Mouse (Mus musculus): ENCODE data around the gene Cat.

DNA sequence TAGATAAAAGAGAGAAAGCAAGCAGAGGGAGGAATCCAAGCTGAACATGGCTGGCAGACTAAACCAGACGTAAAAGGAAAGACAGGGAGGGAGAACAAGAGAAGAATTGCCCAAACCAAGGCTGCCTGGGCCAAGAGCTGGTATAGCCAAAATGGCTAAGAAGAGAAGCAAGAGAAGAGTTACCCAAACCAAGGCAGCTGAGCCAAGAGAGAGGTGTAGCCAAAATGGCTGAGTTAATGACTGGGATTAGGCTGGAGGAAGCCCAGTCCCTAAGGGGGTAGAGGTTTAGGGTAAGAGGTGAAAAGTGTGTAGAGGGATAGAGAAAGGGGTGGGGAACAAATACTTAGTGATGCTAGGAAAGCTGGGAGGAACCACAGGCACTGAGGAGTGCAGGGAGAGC, 22.7 kb upstream of the Cat start:
- no peak for TF ChIP-seq CTCF (IDR thresholded peaks at IDR 0.05; ENCODE audit: low read depth)
- TF ChIP-seq EP300 (IDR thresholded peaks at IDR 0.05; ENCODE audit: low read depth) = no peak
